Mouse (Mus musculus) testis, adult 2 months (tissue): Measurements from ENCODE around the gene Usp50.

Experiments used
- CTCF ChIP-seq: fragments of 200-500 bp; IDR thresholded peaks from 2 replicates; pipeline ENCODE4 v1.5.1; 2012; ENCODE audit warnings: low read depth, mild to moderate bottlenecking, inconsistent platforms, low read length, moderate library complexity; ENCODE audit not compliant: control insufficient read depth, insufficient read depth, insufficient replicate concordance
- POLR2A ChIP-seq: fragments of 200-500 bp; IDR thresholded peaks from 2 replicates; pipeline ENCODE4 v1.6.1; 2012; ENCODE audit warnings: low read depth, mild to moderate bottlenecking, inconsistent platforms, low read length, moderate library complexity; ENCODE audit not compliant: control insufficient read depth

DNA sequence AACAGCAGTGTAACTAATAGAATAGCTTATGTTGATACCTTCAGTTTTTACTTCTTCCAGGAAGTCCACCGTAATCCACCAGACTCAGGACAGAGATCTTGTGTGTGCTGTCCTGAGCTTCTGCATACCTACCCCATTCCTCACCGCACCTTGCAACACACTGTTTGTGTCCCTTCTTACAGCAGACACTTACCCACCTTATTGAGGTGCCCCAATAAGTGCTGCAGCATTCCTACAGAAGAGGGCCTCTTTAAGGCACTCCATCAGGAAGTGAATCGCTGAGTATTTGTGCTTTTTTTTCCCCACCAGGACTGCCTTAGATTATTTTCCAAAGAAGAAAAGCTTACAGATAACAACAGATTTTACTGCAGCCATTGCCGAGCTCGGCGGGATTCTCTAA, 27.6 kb downstream of the Usp50 start:
- TF ChIP-seq CTCF (no peak), POLR2A (no peak)
